Mouse (Mus musculus): ENCODE data around the gene Chchd6.

The Chchd6 gene

DNA sequence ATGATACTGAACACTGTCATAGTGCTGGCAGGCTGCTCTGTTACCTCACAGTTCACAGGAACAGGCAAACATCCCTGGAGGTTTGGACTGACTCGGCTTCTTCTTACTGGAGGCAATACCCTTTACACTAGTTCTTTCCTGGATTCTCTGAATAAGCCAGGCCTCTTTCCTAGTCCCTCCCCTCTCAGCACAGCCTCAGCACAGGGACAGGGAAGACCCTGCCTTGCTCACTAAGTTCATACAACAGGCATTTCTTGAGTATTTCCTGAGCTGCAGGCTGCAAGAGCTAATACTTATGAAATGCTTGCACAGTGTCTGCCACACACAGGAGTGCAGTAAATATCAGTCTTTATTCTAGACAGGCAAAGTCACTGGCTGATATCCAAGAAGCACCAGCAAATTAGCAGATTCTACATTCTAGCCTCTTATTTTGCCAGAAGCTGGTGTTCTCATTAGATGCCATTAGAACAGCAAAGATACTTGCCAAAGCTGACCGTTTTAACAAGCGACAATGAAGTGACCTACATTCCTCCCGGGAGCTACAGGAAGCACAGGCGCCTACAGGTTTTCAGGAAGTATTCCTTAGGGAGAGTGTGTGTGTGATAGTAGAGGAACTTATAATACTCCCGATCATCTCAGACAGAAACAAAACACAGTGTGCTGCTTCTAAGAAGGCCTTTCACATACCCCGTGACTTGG is 142.3 kb downstream of the Chchd6 start:
- peak; percentile 71 for DNase-seq (ENCODE audit: low spot score)

DNA sequence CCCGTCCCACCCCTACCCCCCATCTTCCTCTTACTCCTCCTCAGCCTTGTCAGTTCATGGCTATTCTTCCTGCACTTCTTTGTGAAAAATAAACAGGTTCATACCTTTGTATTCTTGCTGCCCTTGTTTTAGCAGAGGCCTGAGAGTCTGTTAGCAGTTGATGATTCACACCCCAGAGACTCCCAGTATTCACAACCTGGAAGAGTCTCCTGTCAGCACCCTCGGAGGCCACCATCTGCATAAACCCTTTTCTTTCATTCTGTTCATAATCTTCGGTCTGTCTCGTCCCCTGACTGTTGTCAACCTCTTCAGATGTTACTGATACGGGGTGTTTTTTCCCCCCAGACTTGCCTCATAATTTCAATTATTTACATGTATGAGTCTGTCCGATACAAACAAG is 143.1 kb downstream of the Chchd6 start:
- no peak for DNase-seq (ENCODE audit: low spot score)

DNA sequence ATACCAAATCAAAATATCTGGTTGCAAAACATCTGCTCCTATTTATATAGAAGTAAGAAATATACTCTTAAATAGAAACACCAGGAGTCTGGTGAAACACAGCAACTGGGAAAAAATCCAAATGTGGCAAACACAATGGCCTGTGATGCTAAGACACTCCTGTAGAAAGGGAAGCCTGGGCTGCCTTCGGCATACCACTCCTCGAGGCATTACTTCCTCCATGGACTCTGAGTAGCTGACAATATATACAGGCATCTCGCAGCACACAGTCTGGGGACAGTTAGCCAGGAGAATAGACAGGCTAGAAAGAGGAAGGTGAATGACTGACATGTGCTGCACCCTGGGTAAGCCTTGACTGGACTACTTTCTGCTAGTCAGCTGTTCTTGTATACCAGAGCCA is 146.7 kb downstream of the Chchd6 start:
- DNase-seq (ENCODE audit: low spot score) = peak; percentile 44

DNA sequence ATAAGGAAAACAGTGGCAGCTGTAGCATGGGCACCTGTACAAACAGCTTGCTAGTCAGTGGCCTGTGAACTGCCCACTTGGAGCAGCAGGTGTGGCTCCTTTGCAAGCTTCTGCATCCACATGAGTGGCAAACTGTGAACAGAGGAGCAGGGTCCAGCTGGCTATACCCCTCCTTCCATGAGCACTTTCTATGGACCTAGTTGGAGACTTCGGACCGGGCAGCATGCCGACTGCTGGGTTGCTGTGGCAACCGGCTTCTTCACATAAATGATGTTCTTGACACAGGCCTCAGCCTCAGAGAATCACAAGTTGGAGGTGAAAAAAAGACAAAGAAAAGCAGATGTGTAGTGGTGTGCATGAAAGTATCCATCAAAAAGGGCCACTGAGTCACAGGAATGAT is 154.8 kb downstream of the Chchd6 start:
- no peak for DNase-seq (ENCODE audit: low spot score)

DNA sequence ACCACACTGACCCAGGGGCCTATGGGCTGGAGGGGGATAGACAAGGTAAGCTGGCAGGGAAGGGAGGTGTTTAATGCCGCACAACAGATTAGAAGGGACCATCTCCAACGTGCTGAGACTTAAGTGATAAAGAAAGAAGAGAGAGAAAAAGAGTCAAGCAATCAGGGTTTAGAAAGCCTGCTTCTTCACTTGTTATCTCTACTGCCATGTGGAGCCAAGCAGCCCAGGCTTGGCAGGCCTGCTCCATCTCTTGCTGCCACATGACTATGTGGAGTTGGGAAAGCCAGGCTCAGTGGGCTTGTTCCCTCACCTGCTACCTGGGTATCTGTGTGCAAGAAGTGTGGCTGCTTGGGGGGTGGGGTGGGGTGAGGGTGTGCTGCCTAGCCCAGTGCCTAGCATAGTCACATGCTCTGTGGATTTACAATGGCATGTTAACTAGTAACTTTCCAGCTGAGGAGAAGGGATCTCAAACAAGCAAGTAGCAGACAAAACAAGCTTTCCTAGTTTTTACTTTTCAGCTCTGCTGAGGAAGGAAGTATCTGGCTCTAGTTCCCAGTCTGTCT is 163.5 kb downstream of the Chchd6 start:
- no peak for DNase-seq (ENCODE audit: low spot score)

DNA sequence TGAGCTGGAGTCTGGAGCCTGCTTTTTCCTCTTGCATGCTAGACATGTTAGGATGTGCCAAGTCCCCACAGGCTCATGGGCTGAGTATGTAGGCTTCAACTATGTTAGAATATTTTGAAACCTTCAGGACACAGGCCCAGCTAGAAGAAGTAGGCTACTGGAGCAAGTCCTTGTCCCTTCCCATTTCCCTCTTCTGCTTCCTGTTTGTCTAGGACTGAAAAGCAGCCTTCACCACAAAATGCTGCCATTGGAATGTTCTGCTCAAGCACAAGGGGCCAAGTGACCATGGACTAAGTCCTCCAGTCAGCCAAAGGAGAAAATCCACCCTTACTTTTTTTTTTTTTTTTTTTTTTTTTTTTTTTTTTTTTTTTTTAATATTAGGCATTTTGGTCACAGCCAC is 164.7 kb downstream of the Chchd6 start:
- DNase-seq (ENCODE audit: low spot score) = peak; percentile 31

DNA sequence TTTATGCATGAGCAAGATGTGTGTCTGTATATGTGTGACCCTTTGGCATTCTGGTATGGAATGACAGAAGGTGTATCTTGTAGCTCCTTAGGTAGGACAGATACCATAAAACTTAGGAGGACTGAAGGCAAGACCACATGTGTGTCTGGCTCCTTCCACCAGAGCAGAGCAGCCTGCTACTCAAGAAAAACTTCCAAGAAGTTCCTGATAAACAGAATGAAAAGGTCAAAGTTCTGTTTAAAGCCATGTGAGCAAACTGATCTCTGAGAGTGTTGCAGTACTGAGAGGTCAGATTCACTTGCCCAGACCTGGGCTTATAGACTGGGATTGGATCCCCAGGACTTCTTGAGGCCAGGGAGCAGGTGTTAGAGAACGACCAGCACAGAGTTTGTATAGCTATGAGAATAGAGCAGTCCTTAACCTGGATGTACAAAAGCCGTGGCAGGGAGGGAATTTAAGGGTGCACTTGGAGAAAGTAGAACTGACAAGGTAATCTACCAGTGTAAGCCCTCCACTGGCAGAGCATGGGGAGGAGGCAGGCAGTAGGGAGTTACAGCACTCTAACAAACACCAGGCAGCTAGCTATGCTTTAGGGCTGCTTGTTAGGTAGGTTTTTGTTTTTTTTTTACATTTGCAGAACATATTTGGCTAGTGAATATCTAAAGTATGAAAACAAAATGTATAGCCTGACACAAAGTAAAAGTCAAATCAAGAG is 166.6 kb downstream of the Chchd6 start:
- no peak for DNase-seq (ENCODE audit: low spot score)

DNA sequence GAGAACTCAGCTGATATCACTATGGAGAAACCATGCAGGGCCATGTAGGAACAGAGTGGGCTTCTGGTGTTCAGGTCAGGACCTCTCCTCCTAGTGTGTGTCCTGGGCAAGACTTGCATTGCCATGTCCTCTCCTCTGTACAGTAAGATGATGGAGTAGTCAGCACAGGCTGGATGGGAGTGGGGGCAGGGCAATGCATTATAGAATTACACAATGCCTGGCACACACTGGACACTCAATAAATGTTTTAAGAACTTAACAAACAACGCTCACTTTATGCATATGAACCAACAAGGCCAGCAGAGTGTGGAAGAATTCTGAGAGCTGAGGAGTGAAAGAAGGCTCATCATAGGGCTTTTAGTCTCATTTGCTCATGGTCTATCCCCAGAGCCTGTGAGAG is 171.0 kb downstream of the Chchd6 start:
- DNase-seq (ENCODE audit: low spot score) = peak; percentile 17

DNA sequence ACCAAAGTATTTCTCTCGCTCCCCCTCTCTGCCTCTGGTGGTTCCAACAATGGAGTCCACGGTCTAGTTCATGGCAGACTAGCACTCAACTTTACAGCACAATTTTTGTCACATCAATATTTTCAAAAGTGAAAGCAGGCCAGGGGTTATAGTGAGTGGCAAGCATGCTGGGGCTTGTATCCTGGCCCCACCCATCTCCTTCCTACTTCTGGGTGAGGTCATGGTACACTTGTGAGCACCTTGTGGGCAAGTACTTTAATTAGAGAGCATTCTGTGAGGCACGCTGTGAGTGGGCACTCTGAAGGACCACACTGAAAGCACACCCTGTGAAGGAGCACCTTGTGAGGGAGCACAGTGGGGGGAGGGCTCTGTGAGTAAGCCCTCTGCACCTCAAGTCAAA is 172.8 kb downstream of the Chchd6 start:
- DNase-seq (ENCODE audit: low spot score) = peak; percentile 39

DNA sequence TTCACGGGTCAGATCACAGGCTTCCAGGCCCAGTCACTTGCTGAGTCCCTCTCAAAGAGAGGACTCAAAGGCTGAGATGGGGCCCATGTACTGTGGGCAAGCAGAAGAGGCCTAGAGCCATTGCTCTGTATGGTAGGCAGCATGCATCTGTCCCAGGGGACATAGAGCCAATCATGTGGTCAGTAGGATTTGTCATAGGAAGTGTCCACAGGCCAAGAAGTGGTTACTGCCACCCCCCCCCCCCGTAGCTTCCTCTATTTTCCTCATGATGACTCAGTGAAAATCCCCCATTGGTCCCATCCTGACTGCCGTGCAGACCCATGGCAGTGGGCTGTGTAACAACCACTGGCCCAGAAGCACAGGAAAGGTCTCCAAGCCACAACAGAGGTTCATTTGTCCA is 173.5 kb downstream of the Chchd6 start:
- DNase-seq (ENCODE audit: low spot score) = no peak

DNA sequence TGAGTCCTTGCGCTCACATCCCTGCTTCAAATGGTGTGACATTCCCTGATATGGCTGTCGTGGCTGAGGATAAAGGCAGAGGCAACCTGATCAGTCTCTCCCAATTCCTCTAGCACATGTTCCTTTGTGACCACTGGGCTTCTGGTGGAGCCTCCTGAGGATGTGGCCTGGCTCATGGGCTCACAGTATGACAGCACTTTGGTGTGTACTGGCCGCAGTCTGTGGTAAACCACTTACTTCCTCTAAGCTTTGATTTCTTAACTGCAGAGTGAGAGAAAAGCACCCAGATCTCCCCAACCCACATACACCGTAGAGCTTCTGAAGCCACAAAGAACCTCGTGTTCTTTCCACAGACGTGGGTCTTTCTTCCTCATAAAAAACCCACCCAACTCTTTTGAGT is 173.9 kb downstream of the Chchd6 start:
- no peak for DNase-seq (ENCODE audit: low spot score)

DNA sequence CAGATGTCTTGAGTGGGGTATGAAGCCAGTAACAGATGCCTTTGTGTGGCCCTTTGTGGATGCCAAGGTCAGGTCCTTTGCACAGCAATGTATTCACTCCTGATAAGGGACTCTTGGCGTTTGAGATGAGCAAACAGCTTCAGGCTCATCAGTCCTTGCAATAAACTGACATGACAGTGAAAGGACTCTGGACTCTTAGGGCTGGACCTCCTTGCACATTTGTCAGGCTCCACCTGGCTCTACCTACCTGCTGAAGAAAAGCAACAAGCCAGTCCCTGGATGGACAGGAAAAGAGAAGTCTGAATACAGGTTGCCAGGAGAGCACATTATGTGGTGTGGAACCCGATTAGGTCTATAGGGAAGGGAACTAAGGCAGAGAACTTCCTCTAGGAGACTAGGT is 174.7 kb downstream of the Chchd6 start:
- DNase-seq (ENCODE audit: low spot score) = no peak

DNA sequence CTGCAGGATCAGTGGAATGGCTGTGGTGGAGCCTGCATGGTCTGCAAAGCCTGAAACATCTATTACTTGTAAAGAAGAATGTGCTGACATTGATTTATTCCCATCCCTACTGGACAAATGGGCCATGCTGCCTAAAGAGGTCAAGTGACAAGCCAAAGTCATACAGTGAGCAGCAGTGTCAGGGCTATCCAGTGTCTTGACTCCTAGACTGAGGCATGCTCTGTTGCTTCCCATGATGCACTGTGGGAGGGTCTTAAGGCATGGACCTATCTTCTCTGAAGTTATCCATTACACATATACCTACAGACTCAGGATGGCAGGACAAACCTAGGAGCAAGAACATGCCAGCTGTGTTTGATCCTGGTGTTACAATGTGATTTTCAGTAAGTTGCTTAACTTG is 175.3 kb downstream of the Chchd6 start:
- no peak for DNase-seq (ENCODE audit: low spot score)

DNA sequence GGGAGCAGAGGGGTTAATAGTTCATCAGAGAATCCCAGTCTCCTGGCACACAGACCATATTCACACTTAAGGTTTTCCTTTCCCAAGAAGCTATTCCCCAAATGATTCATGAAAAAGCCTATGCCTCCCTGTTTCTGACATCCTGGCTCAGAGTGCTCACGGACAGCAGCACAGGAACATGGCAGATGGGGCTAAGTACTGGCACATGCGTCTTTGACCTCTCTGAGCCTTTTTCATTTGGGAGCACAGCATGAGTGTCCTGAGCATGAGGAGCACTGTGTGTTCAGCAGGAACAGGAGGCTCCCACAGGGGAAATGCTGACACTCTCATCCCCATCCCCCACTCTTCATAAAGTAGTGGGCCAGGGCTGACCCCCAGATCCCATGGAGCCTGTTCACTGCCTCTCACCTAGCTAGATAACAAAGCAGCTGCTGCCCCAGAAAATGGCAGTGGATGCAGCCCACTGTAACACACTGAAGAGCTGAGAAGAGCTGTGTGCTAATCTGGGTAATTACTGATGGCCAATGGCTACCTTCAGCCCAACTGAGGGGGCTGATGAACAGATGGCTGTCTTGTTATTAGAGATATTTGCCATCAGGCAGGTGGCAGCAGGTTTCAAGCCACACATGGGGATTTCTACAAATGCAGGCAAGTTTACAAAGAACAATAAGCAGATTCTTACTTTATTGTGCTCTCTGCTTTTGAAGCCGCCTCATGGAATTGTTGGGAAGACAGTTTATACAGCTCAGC is 176.2 kb downstream of the Chchd6 start:
- DNase-seq (ENCODE audit: low spot score) = no peak

DNA sequence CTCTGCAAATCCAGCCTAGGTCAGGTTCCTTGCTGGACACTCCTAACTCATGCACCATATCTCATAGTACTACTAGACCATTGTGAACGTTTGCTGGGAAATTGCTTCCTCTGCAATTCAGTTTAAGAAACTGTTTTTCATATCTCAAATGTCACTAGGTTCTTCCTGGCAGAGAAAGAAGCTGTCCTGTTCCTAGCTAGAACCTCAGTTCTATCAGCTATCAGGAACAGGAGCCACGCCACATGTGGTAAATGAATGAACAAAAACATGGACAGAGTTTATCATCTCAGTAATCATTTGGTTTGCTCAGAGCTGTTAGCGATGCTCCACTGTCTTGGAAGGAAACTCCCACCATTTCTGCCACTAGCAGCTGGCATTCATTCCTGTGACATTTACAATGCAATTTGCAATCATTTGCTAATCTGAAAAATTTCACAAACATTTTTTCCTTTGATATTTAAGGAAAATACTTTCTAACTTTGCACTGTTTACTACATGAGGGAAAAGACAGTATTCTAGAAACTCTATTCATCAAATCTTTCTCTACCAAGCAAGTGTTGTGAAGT is 179.3 kb downstream of the Chchd6 start:
- DNase-seq (ENCODE audit: low spot score) = no peak

DNA sequence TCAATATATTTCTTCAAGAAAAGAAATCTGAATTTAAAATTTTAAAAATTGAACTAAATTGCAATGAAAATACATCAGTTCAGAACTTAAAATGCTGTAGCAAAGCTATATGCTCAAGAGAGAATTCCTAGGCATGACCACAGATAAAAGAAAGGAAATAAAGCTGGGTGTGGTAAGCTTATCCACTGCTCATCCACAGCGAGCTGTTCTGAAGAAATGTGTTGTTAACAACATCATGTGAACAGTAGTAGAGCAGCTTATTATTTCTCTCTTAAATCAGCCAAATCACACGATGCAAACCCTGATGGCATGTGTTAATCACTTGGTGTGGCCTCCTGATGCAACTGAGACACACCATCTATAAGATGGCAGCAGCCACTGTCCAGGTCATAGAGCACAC is 180.4 kb downstream of the Chchd6 start:
- no peak for DNase-seq (ENCODE audit: low spot score)

DNA sequence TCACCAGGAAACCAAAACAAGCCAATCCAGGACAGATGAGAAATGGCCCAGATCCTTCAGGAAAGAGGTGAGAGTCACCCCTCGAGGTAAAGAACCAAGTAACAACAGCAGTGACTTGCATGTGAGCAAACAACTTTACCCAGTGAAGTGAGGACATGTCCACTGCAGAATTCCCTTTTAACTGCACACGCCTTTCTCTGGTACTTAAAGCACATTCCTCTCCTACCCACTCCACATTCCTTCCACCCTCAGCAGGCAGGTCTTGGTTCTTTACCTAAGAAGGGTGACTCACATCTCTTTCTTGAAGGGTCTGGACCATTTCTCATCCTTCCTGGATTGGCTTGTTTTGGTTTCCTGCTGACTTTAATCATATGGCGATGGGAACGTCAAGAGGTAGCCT is 181.3 kb downstream of the Chchd6 start:
- DNase-seq (ENCODE audit: low spot score) = no peak

DNA sequence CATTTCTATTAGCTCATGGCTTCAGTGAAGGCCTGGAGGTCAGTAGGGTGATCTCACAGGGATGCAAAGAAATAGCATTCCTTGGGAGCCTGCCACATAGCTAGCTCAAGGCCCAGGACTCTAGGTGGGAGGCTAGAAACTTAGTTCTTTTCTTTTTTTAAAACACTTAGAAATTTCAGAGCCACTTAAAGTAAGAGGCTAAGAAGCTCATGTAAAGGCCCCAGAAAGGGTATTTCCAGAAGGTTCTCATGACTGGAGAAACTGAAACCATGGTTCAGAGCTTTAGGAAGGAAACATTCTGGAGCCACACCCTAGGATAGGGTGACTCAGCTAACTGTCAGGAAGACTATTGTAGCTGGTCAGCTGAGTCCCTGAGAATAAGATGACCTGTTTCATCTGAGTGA is 182.0 kb downstream of the Chchd6 start:
- DNase-seq (ENCODE audit: low spot score) = peak; percentile 25

DNA sequence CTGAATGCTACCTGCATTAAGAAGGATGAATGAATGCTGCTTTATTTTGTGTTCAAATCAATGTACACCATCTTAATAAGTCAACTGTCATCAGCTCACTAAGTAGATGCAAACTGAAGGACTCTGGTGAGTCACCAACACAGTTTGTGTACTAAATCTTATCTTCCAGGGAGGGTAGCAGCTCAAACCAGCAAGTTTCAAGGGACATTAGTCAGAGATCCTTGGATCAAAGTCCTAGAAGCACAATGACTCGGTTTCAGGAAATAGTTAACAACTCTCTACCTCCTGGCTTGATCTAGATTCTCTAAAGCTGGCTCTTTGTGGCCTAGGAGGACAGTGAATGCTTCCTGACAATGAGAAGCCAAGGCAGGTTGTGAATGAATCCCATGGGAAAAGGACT is 182.9 kb downstream of the Chchd6 start:
- no peak for DNase-seq (ENCODE audit: low spot score)

DNA sequence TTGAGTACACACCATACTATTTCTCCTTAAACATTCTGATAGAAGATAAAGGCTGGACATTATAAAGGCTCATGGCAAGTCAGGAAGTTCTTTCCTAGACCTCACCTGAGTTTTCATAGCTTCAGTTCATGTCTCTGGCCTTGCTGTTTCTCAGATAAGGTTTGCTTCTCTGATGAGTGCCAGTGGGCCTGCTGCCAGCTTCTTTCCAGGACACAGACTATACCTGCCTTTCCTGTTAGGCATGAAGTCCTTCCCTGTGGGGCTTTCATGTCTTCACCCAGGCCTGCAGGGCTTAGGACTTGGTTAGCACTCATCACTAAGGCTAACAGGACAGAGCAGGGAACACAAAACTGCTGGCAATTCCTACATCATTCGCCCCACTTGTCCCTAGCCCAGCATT is 186.4 kb downstream of the Chchd6 start:
- no peak for DNase-seq (ENCODE audit: low spot score)

DNA sequence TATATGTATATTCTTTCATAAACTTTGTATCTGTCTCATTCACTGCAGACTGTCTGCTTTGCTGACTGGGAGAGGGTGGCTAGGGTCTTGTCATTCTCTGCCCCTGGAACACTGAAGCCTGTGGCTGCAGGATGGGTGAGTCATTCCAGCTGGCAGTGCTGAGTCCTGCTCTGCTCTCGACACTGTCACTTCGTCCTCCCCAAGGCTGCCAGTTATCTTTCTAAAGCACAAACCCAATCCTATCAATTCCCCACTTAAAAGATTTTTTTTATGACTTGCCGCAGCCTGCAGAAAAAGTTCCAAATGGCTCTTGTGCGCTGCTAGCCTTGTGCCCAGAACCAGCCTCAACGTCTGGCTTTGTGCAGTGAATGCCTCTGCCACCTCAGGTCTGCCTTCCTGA is 187.2 kb downstream of the Chchd6 start:
- DNase-seq (ENCODE audit: low spot score) = no peak

DNA sequence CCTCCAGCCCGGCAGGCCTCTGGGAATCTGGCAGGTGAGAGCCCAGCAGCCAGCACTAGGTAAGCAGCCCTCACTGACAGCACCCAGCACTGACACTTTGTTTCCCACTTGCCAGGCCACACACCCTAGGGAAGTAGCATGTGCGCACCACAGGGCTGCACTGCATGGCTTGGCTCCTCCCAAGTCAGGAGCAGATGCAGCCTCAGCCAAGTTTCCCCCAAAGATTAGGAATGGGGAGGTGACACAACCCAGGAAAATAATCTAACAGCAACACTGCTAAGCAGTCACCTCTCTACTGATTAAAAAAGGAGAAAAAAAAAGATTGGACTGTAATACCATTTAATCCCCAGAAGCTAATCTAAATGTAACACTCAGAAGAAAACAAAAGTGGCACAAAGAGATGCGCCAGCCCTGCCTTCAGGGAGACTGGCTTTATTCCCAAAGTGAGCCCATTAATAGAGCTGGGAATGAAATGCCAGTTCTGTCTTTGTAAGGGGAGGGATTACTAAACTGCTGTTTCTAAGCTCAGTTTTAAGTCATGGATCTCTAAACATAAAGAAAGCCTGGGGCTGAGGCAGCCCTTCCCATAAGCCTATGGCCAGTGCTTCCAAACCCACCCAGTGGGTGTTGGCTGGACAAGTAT is 188.1 kb downstream of the Chchd6 start:
- DNase-seq (ENCODE audit: low spot score) = no peak
